Mouse (Mus musculus): ENCODE data around the gene Cidec. TPM values are rescaled to one million over a fixed set of nuclear protein-coding genes. Genes with fewer than 3 reads are reported as not detected.
A peak's percentile ranks its signal among the peaks of the same experiment; 100 is the strongest.

Gene Cidec
- polyA plus RNA-seq, 1 experiment from 2014 or later, result 0.19 TPM

DNA sequence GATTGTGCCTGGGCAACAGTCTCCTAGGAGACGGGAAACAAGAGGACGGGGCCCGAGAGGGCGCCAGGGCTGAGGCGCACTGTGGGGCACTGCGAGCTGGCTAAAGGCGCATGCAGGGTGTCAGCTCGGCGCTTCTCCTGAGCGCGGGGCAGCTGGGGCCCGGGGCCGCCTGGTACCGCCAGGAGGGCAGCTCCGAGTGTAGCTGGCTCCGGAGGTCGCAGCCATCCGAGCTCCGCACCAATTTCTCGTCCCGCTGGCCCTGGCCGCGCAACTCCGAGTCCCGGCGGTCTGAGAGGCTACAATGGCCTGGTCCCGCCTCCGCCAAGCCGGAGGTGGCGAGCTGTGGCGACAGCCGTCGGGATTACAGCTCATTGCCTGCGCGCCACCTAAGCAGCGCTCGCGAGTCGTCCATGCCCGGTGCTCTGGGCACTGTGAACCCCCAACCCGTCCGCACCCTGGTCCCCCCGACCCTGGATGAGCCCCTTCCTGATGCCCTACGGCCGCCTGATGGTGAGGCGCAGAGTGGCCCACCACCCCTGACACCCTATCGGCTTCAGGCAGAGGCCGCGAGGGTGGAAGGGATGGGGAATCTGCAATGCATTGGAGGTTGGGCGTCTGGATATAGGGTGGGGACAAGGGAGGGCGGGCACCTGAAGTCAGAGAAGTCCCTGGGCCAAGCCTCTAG, 43.0 kb downstream of the Cidec start:
- DNase-seq (ENCODE audit: low spot score), result peak; percentile 78
- WGBS, result under 1% methylated on average over 46 of the region's 51 CpGs
- Histone ChIP-seq H3K4me3 (ENCODE audit: low read depth, low read length) (peak overlapping the region; percentile 47), H3K27me3 (ENCODE audit: control insufficient read depth, insufficient read depth, low read length) (no peaks in the 10 kb centered on the region), H3K9me3 (ENCODE audit: control insufficient read depth, low read length) (no peaks in the 10 kb centered on the region), H3K27ac (ENCODE audit: low read depth, low read length) (peak overlapping the region; percentile 62), H3K9ac (ENCODE audit: low read length) (peak overlapping the region; percentile 75), H3K36me3 (ENCODE audit: control insufficient read depth, insufficient read depth, low read length) (peaks cover 15% of the 10 kb centered on the region), H3K4me2 (ENCODE audit: low read depth) (peak overlapping the region; percentile 81), H3K4me1 (ENCODE audit: control insufficient read depth, insufficient read depth, low read length) (peaks cover 5% of the 10 kb centered on the region; the same call in 1 of the 2 replicates)
- ATAC-seq (ENCODE audit: insufficient read depth, low FRiP score, low TSS enrichment), result peak; percentile 90

DNA sequence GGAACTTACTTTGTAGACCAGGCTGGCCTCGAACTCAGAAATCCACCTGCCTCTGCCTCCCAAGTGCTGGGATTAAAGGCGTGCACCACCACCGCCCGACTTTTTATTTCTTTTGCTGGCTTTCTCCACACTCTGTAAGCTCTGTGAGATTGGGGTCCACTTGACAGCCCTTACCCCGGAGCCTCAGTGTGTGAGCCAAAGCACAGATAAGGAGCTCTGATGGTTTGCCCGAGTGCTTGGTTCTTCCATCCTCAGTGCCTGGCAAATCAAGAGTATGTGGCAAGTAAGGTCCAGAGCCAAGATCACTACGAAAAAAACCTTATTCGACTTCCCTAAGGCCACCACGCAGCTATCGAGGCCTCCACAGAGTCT, 43.6 kb downstream of the Cidec start:
- Histone ChIP-seq H3K27me3 (ENCODE audit: control insufficient read depth, insufficient read depth, low read length) (no peaks in the 10 kb centered on the region), H3K9me3 (ENCODE audit: control insufficient read depth, low read length) (no peaks in the 10 kb centered on the region), H3K27ac (ENCODE audit: low read depth, low read length) (peak overlapping the region; percentile 62), H3K9ac (ENCODE audit: low read length) (peak overlapping the region; percentile 75), H3K36me3 (ENCODE audit: control insufficient read depth, insufficient read depth, low read length) (peaks cover 17% of the 10 kb centered on the region), H3K4me3 (ENCODE audit: low read depth, low read length) (peak overlapping the region; percentile 47), H3K4me2 (ENCODE audit: low read depth) (peak overlapping the region; percentile 81), H3K4me1 (ENCODE audit: control insufficient read depth, insufficient read depth, low read length) (peaks cover 5% of the 10 kb centered on the region; the same call in 1 of the 2 replicates)
- DNase-seq (ENCODE audit: low spot score) (no peak), ATAC-seq (ENCODE audit: insufficient read depth, low FRiP score, low TSS enrichment) (peak; percentile 20; the same call in 1 of the 2 replicates)
- 26% methylated on average over 10 of the region's 10 CpGs for WGBS

DNA sequence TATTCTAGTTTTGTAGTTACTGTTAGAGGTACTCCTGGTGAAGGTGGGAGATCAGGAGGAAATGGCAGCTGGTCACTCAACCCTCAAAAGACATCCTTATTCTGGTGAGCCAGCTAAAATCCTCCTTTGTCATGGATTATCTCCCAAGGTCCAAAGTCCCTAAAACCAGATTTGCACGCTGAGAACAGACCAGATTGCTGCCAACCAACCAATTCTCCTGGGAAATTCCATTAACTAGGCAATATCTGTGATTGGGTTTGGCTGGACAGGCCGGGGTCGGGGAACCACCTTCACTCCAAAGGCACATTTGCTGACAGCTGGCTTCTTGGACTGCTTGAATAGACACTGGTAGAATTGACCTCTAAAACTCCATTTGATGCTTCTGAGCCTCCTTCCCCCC, 44.8 kb downstream of the Cidec start:
- peaks cover 5% of the 10 kb centered on the region; the same call in 1 of the 2 replicates for H3K4me1 ChIP-seq (ENCODE audit: control insufficient read depth, insufficient read depth, low read length)
- DNase-seq (ENCODE audit: low spot score) (no peak), ATAC-seq (ENCODE audit: insufficient read depth, low FRiP score, low TSS enrichment) (no peak)
- peaks cover 20% of the 10 kb centered on the region for H3K36me3 ChIP-seq (ENCODE audit: control insufficient read depth, insufficient read depth, low read length)
- H3K9me3 ChIP-seq (ENCODE audit: control insufficient read depth, low read length), result no peaks in the 10 kb centered on the region
- H3K27me3 ChIP-seq (ENCODE audit: control insufficient read depth, insufficient read depth, low read length), result no peaks in the 10 kb centered on the region
- H3K4me3 ChIP-seq (ENCODE audit: low read depth, low read length), result no peak overlapping the region
- no peak overlapping the region for H3K4me2 ChIP-seq (ENCODE audit: low read depth)
- no peak overlapping the region for H3K27ac ChIP-seq (ENCODE audit: low read depth, low read length)
- WGBS, result 82% methylated on average over 3 of the region's 3 CpGs
- no peak overlapping the region for H3K9ac ChIP-seq (ENCODE audit: low read length)

DNA sequence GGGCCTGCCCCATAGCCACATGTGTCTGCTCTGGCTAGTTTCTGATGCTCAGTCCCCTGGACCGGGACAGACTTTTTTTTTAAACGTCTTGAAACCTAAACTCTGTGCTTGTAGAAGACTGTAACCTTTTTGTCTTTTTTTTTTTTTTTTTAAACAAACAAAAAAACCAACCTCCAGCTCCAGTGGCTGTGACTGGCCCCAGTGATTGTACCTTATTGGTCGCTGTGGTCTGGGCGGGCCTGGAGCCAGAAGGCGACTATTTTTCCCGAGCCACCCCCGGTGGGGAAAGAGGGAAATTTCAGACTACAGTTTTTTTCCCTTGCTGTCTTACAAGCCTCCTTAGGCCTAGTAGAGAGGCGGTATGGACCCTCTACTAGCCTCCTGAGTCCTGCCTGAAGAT, 46.6 kb downstream of the Cidec start, which contains the start of gene Ttll3:
Gene Ttll3 (plus strand): TSS at position 301 of the 400 bp plus-strand sequence.
- Histone ChIP-seq H3K36me3 (ENCODE audit: control insufficient read depth, insufficient read depth, low read length) (peaks cover 30% of the 10 kb centered on the region), H3K4me2 (ENCODE audit: low read depth) (no peak within 1 kb of the TSS), H3K9me3 (ENCODE audit: control insufficient read depth, low read length) (no peaks in the 10 kb centered on the region), H3K9ac (ENCODE audit: low read length) (no peak within 1 kb of the TSS), H3K4me3 (ENCODE audit: low read depth, low read length) (no peak within 1 kb of the TSS), H3K27ac (ENCODE audit: low read depth, low read length) (no peak within 1 kb of the TSS), H3K4me1 (ENCODE audit: control insufficient read depth, insufficient read depth, low read length) (peaks cover 5% of the 10 kb centered on the region; the same call in 1 of the 2 replicates), H3K27me3 (ENCODE audit: control insufficient read depth, insufficient read depth, low read length) (no peaks in the 10 kb centered on the region)
- 83% methylated on average over 8 of the region's 8 CpGs for WGBS
- ATAC-seq (ENCODE audit: insufficient read depth, low FRiP score, low TSS enrichment), result no peak
- no peak for DNase-seq (ENCODE audit: low spot score)

DNA sequence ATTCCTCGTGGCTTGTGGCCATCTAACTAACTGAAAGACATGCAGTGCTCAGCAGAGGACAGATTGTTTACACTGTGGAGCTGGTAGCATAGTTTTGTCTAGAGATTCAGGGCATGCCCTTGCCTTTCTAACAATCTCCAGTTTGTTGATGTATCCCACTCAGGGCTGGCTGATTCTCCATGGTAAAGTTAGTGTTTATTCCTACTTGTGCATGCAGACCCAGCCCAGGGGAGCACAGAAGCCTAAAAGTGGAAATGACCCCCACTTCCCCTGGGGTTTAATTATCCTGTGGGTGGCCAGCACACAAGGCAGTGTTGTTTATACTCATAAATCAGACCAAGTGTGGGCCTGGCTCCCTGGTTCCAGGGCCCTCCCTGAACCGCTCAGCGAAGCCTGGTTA, 49.5 kb downstream of the Cidec start:
- ATAC-seq (ENCODE audit: insufficient read depth, low FRiP score, low TSS enrichment), result no peak
- H3K9me3 ChIP-seq (ENCODE audit: control insufficient read depth, low read length), result no peaks in the 10 kb centered on the region
- no peaks in the 10 kb centered on the region for H3K27me3 ChIP-seq (ENCODE audit: control insufficient read depth, insufficient read depth, low read length)
- 64% methylated on average over 3 of the region's 3 CpGs for WGBS
- no peak overlapping the region for H3K4me2 ChIP-seq (ENCODE audit: low read depth)
- H3K4me3 ChIP-seq (ENCODE audit: low read depth, low read length), result no peak overlapping the region
- H3K4me1 ChIP-seq (ENCODE audit: control insufficient read depth, insufficient read depth, low read length), result no peaks in the 10 kb centered on the region
- H3K27ac ChIP-seq (ENCODE audit: low read depth, low read length), result no peak overlapping the region
- H3K9ac ChIP-seq (ENCODE audit: low read length), result no peak overlapping the region
- peaks cover 42% of the 10 kb centered on the region for H3K36me3 ChIP-seq (ENCODE audit: control insufficient read depth, insufficient read depth, low read length)
- no peak for DNase-seq (ENCODE audit: low spot score)

DNA sequence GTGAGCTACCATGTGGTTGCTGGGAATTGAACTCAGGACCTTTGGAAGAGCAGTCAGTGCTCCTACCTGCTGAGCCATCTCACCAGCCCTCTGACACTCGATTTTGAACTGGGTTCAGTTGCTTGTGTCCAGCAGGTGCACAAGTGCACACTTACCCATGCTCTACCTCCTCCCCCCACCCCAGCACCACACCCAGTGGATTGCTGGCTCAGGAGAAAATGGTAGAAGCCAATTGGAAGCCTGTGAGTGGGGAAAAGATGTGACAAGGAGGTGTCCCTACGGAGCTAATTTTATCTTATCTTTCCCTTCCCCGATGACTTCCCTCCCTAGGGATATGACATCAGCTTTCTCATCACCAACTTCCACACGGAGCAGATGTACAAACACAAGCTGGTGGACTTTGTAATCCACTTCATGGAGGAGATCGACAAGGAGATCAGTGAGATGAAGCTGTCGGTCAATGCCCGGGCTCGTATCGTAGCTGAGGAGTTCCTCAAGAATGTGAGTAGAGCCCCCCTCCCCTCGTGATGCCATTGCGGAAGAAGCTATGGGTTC, 50.3 kb downstream of the Cidec start:
- Histone ChIP-seq H3K9ac (ENCODE audit: low read length) (no peak overlapping the region), H3K4me1 (ENCODE audit: control insufficient read depth, insufficient read depth, low read length) (no peaks in the 10 kb centered on the region), H3K27me3 (ENCODE audit: control insufficient read depth, insufficient read depth, low read length) (no peaks in the 10 kb centered on the region), H3K36me3 (ENCODE audit: control insufficient read depth, insufficient read depth, low read length) (peaks cover 42% of the 10 kb centered on the region), H3K9me3 (ENCODE audit: control insufficient read depth, low read length) (no peaks in the 10 kb centered on the region), H3K27ac (ENCODE audit: low read depth, low read length) (no peak overlapping the region), H3K4me3 (ENCODE audit: low read depth, low read length) (no peak overlapping the region), H3K4me2 (ENCODE audit: low read depth) (no peak overlapping the region)
- no peak for ATAC-seq (ENCODE audit: insufficient read depth, low FRiP score, low TSS enrichment)
- DNase-seq (ENCODE audit: low spot score), result no peak
- WGBS, result 92% methylated on average over 11 of the region's 11 CpGs

DNA sequence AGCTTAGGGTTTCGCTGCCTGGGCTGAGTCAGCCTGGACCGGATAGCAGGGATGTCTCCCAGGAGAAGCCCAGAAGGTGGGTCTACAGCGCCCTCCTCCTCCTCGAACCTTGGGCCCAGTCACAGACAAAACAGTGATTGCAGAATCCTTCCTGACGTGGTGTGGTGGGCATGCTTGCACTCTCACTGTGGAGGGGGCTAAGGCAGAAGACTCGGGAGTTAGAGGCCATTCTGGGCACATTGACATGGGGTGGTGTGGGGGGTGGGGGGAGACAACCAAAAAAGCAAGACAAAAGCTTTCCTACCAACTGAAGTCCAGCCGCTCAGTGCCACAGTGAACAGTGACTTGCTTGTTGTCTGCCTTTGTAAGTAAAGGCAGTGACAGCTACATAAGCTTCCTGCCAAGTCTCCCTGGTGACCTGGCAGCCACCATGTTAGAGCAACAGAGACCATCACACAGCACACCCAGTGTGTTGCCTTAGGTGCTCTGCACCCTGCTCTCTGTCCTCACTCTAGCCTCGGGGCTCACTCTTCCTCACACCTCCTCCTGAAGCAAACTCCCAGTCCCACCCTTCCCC, 51.1 kb downstream of the Cidec start:
- Histone ChIP-seq H3K27me3 (ENCODE audit: control insufficient read depth, insufficient read depth, low read length) (no peaks in the 10 kb centered on the region), H3K4me3 (ENCODE audit: low read depth, low read length) (no peak overlapping the region), H3K4me2 (ENCODE audit: low read depth) (no peak overlapping the region), H3K9ac (ENCODE audit: low read length) (no peak overlapping the region), H3K36me3 (ENCODE audit: control insufficient read depth, insufficient read depth, low read length) (peaks cover 37% of the 10 kb centered on the region), H3K4me1 (ENCODE audit: control insufficient read depth, insufficient read depth, low read length) (no peaks in the 10 kb centered on the region), H3K27ac (ENCODE audit: low read depth, low read length) (no peak overlapping the region), H3K9me3 (ENCODE audit: control insufficient read depth, low read length) (no peaks in the 10 kb centered on the region)
- no peak for ATAC-seq (ENCODE audit: insufficient read depth, low FRiP score, low TSS enrichment)
- WGBS, result 94% methylated on average over 8 of the region's 8 CpGs
- DNase-seq (ENCODE audit: low spot score), result no peak

DNA sequence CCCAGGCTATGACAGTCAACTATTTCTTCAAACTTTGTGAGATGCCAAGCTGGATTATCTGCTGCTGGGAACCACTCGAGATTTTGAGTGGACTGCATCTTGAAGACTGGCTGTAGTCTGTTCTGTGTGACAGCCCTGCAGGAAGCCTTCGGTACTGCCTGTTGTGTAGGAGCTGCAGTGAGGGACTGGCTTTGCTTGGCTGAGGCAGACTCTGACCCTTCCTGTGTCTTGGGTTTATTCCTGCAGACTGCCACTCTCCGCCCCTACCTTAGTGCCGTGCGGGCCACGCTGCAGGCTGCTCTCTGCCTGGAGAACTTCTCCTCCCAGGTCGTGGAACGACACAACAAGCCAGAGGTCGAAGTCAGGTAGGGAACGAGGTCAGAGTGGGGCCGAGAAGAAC, 55.1 kb downstream of the Cidec start:
- peaks cover 10% of the 10 kb centered on the region for H3K4me1 ChIP-seq (ENCODE audit: control insufficient read depth, insufficient read depth, low read length)
- no peak overlapping the region; the same call in 1 of the 2 replicates for H3K4me3 ChIP-seq (ENCODE audit: low read depth, low read length)
- peaks cover 21% of the 10 kb centered on the region for H3K36me3 ChIP-seq (ENCODE audit: control insufficient read depth, insufficient read depth, low read length)
- no peak for DNase-seq (ENCODE audit: low spot score)
- H3K9me3 ChIP-seq (ENCODE audit: control insufficient read depth, low read length), result no peaks in the 10 kb centered on the region
- no peak for ATAC-seq (ENCODE audit: insufficient read depth, low FRiP score, low TSS enrichment)
- H3K9ac ChIP-seq (ENCODE audit: low read length), result no peak overlapping the region
- H3K27me3 ChIP-seq (ENCODE audit: control insufficient read depth, insufficient read depth, low read length), result no peaks in the 10 kb centered on the region
- no peak overlapping the region for H3K4me2 ChIP-seq (ENCODE audit: low read depth)
- H3K27ac ChIP-seq (ENCODE audit: low read depth, low read length), result no peak overlapping the region
- 94% methylated on average over 11 of the region's 11 CpGs for WGBS

DNA sequence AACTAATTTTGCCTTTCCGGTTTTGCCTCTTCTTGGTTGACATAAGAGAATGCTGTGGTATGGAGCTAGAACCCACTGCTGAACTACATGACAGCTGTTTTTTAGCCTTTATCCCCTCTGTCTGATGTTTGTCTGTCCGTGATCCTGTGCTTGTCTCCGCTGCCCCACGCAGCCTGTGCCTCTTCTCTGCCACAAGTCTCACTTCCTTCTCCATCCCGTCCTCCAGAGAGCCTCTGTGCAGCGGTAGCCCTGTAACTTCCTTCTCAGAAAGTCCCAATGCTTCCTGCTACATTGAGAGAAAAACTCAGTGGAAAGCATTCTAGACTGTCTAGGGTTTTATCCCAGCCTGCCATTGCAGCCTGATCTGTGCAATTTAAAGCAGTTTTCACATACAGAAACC, 56.3 kb downstream of the Cidec start:
- DNase-seq (ENCODE audit: low spot score) (no peak), ATAC-seq (ENCODE audit: insufficient read depth, low FRiP score, low TSS enrichment) (no peak)
- peaks cover 10% of the 10 kb centered on the region for H3K4me1 ChIP-seq (ENCODE audit: control insufficient read depth, insufficient read depth, low read length)
- 86% methylated on average over 6 of the region's 6 CpGs for WGBS
- H3K9me3 ChIP-seq (ENCODE audit: control insufficient read depth, low read length), result no peaks in the 10 kb centered on the region
- H3K4me2 ChIP-seq (ENCODE audit: low read depth), result peak overlapping the region; percentile 94
- H3K36me3 ChIP-seq (ENCODE audit: control insufficient read depth, insufficient read depth, low read length), result peaks cover 17% of the 10 kb centered on the region
- H3K4me3 ChIP-seq (ENCODE audit: low read depth, low read length), result peak overlapping the region; percentile 100
- no peak overlapping the region for H3K9ac ChIP-seq (ENCODE audit: low read length)
- no peaks in the 10 kb centered on the region for H3K27me3 ChIP-seq (ENCODE audit: control insufficient read depth, insufficient read depth, low read length)
- H3K27ac ChIP-seq (ENCODE audit: low read depth, low read length), result no peak overlapping the region

Measured in neural tube, embryonic 11.5 days (tissue).